Mouse (Mus musculus) lung, postnatal 0 days (tissue): ENCODE data around the gene Arid2.
"Not testable (repeated sequence)": the region's sequence is repeated elsewhere in the genome, so short reads cannot be mapped to it uniquely, and the experiment has no call there.

ENCODE experiments used
- CTCF ChIP-seq: IDR thresholded peaks from 2 replicates; pipeline ENCODE4 v1.5.1; 2016; ENCODE audit warnings: antibody characterized with exemption, mild to moderate bottlenecking
- EP300 ChIP-seq: IDR thresholded peaks from 2 replicates; pipeline ENCODE4 v1.6.1; 2016; ENCODE audit warnings: antibody characterized with exemption, mild to moderate bottlenecking, control low read depth

GRCm38 (mm10) chr15:96328722-96329121, 41.4 kb downstream of the Arid2 start:
- TF ChIP-seq CTCF, EP300: not testable (repeated sequence)
